Mouse (Mus musculus): Measurements from ENCODE around the gene Prepl. TPM values are rescaled to one million over a fixed set of nuclear protein-coding genes. Genes with fewer than 3 reads are reported as not detected.

Prepl gene
- polyA plus RNA-seq (2015; fragmentation: Nextera tagmentation; extraction: Ambion mirVana), result 8.2 and 10.1 TPM in 2 replicates

DNA sequence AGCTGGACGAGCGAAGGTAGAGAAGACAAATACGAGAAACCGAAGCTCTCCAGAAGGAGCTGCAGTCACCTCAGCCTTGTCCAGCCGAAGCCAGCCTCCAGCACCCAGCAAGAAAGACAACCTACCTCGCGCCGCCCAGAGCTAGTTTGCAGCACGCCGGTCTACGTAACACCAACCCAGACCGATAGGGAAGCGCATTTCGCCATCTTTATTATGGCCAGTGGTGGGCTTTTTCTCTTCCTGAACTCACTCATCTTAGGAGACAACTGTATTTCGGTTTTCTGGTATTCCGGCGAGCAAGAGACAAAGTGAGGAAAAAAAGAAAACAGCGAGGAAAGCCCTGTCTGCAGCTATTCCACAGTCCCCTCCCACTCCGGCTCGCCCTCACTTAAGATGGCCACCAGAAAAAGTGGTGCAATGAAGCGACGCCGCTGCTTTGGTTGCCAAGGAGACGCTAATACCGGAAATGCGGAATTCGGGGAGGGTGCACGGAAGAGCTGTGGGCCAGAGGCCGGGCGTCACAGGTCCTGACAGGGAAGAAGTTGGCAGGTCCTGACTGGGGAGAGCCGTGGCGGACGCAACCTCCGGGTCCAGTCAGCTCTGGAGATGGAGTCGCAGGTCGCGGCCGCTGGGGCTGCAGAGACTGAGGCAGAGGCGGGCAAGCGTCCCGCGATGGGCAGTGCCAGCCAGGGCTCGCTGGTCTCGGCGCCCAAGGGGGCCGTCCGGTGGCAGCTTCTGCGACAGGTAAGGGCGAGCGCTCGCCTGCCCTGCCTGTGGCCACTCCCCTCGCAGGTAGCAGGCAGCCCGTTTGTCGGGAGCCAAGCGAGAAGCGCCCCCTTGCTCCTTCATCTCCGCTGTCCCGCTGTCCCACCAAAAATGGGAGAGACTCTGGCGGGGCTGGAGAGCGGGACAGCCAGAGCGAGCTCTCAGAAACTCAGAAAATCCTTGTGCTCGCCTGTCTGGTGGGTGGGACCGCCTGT lies at the start of gene Prepl, which contains the start of gene Camkmt:
Gene Prepl, minus strand, starts transcription at position 122 of the 980 bp plus-strand sequence.
Gene Camkmt, plus strand, starts transcription at position 433 of the 980 bp plus-strand sequence.
- H3K4me2 ChIP-seq, result peak within 1 kb of the TSS; percentile 93
- ATAC-seq (ENCODE audit: low read depth), result peak; percentile 98
- no peaks in the 10 kb centered on the region for H3K9me3 ChIP-seq (replicated peaks)
- no peaks in the 10 kb centered on the region for H3K27me3 ChIP-seq
- H3K4me1 ChIP-seq (replicated peaks), result peaks cover 32% of the 10 kb centered on the region
- H3K36me3 ChIP-seq, result no peaks in the 10 kb centered on the region
- under 1% methylated on average over 63 of the region's 63 CpGs for WGBS (ENCODE audit: insufficient replicate concordance)
- DNase-seq, result peak; percentile 92
- H3K9ac ChIP-seq, result peak within 1 kb of the TSS; percentile 87
- H3K4me3 ChIP-seq (replicated peaks), result peak within 1 kb of the TSS; percentile 94
- H3K27ac ChIP-seq, result peak within 1 kb of the TSS; percentile 79

- H3K27ac ChIP-seq, result no peak overlapping the region
- no peaks in the 10 kb centered on the region for H3K36me3 ChIP-seq
- no peak for DNase-seq
- H3K9me3 ChIP-seq (replicated peaks), result no peaks in the 10 kb centered on the region
- no peak overlapping the region for H3K4me2 ChIP-seq
- 59% methylated on average over 1 of the region's 1 CpGs for WGBS (ENCODE audit: insufficient replicate concordance)
- no peaks in the 10 kb centered on the region for H3K4me1 ChIP-seq (replicated peaks)
- ATAC-seq (ENCODE audit: low read depth), result no peak
- H3K4me3 ChIP-seq (replicated peaks), result no peak overlapping the region
- H3K27me3 ChIP-seq, result no peaks in the 10 kb centered on the region
- no peak overlapping the region for H3K9ac ChIP-seq
Measured at GRCm38 (mm10) chr17:85138393-85138792, 48.4 kb upstream of the Prepl start.

- DNase-seq, result no peak
- 33% methylated on average over 4 of the region's 4 CpGs for WGBS (ENCODE audit: insufficient replicate concordance)
- no peaks in the 10 kb centered on the region for H3K36me3 ChIP-seq
- H3K4me2 ChIP-seq, result no peak overlapping the region
- no peaks in the 10 kb centered on the region for H3K27me3 ChIP-seq
- H3K27ac ChIP-seq, result no peak overlapping the region
- H3K4me1 ChIP-seq (replicated peaks), result no peaks in the 10 kb centered on the region
- H3K4me3 ChIP-seq (replicated peaks), result no peak overlapping the region
- no peak overlapping the region for H3K9ac ChIP-seq
- no peak for ATAC-seq (ENCODE audit: low read depth)
- H3K9me3 ChIP-seq (replicated peaks), result no peaks in the 10 kb centered on the region
Measured at GRCm38 (mm10) chr17:85116643-85117042, 26.6 kb upstream of the Prepl start.

- H3K4me1 ChIP-seq (replicated peaks), result no peaks in the 10 kb centered on the region
- no peaks in the 10 kb centered on the region for H3K27me3 ChIP-seq
- no peak overlapping the region for H3K4me3 ChIP-seq (replicated peaks)
- no peak overlapping the region for H3K9ac ChIP-seq
- DNase-seq (no peak), ATAC-seq (ENCODE audit: low read depth) (no peak)
- 73% methylated on average over 8 of the region's 8 CpGs for WGBS (ENCODE audit: insufficient replicate concordance)
- H3K36me3 ChIP-seq, result no peaks in the 10 kb centered on the region
- no peak overlapping the region for H3K4me2 ChIP-seq
- no peak overlapping the region for H3K27ac ChIP-seq
- no peaks in the 10 kb centered on the region for H3K9me3 ChIP-seq (replicated peaks)
Measured at GRCm38 (mm10) chr17:85113441-85113840, 23.4 kb upstream of the Prepl start.

GRCm38 (mm10) chr17:85110640-85111039 lies 20.6 kb upstream of the Prepl start:
- H3K27me3 ChIP-seq, result no peaks in the 10 kb centered on the region
- no peak overlapping the region for H3K9ac ChIP-seq
- no peaks in the 10 kb centered on the region for H3K9me3 ChIP-seq (replicated peaks)
- H3K4me2 ChIP-seq, result no peak overlapping the region
- H3K4me3 ChIP-seq (replicated peaks), result no peak overlapping the region
- 81% methylated on average over 1 of the region's 1 CpGs for WGBS (ENCODE audit: insufficient replicate concordance)
- DNase-seq, result no peak
- no peak for ATAC-seq (ENCODE audit: low read depth)
- H3K4me1 ChIP-seq (replicated peaks), result no peaks in the 10 kb centered on the region
- H3K36me3 ChIP-seq, result no peaks in the 10 kb centered on the region
- no peak overlapping the region for H3K27ac ChIP-seq

DNA sequence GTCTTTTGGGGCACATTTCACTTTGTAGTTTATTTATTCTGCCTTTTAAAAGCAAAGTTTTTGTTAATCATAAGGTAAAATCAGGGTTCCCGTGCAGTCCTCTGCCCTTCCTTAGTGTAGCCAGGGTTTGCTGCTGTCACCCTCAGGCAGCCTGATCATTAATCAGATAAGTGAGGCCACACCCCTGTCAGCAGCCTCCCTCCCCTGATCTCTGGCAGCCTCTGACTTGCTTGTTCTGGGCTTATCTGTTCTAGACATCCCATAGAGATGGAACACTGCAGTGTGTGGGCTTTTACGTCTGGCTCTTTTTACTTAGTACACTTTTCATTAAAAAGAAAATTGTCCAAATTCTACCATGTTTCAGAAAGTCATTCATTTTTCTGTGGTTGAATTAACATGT lies 13.3 kb upstream of the Prepl start:
- H3K27ac ChIP-seq, result no peak overlapping the region
- H3K4me3 ChIP-seq (replicated peaks), result no peak overlapping the region
- WGBS (ENCODE audit: insufficient replicate concordance), result 6% methylated on average over 2 of the region's 2 CpGs
- H3K9me3 ChIP-seq (replicated peaks), result peaks cover 7% of the 10 kb centered on the region
- DNase-seq (peak; percentile 53), ATAC-seq (ENCODE audit: low read depth) (peak; percentile 92)
- H3K4me1 ChIP-seq (replicated peaks), result peaks cover 16% of the 10 kb centered on the region
- H3K4me2 ChIP-seq, result peak overlapping the region; percentile 32; the same call in 1 of the 2 replicates
- H3K36me3 ChIP-seq, result peaks cover 10% of the 10 kb centered on the region
- H3K27me3 ChIP-seq, result no peaks in the 10 kb centered on the region
- H3K9ac ChIP-seq, result no peak overlapping the region

- no peak for ATAC-seq (ENCODE audit: low read depth)
- WGBS (ENCODE audit: insufficient replicate concordance), result 81% methylated on average over 7 of the region's 7 CpGs
Measured at GRCm38 (mm10) chr17:85101751-85102150, 11.7 kb upstream of the Prepl start.

DNA sequence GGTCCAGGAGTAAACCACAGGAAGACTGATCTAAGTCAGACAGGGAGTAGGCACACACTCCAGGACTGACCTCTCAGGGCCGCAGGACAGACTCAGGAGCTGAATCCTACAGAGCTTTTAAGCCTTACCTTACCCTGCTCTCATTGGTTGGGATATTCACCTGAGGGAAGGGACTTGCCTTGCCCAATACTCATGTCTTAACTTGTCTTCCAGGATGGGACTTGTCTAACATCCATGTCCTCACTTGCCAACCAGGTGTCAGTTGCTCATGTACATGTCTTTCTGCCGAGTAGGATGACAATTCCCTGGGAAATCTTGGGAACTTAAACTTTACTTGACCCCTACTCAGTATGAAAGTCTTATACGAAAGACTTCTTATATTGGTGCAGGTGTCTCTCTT lies 10.2 kb upstream of the Prepl start:
- Histone ChIP-seq H3K4me3 (replicated peaks) (no peak overlapping the region), H3K36me3 (peaks cover 22% of the 10 kb centered on the region), H3K4me2 (no peak overlapping the region), H3K9ac (no peak overlapping the region), H3K9me3 (replicated peaks) (peaks cover 7% of the 10 kb centered on the region), H3K27ac (no peak overlapping the region), H3K4me1 (replicated peaks) (peaks cover 16% of the 10 kb centered on the region), H3K27me3 (no peaks in the 10 kb centered on the region)
- WGBS (ENCODE audit: insufficient replicate concordance), result 84% methylated on average over 3 of the region's 3 CpGs
- ATAC-seq (ENCODE audit: low read depth), result no peak
- DNase-seq, result no peak

More at GRCm38 (mm10) chr17:85101751-85102150, 11.7 kb upstream of the Prepl start:
- Histone ChIP-seq H3K27me3 (no peaks in the 10 kb centered on the region), H3K36me3 (peaks cover 22% of the 10 kb centered on the region), H3K4me3 (replicated peaks) (no peak overlapping the region), H3K27ac (no peak overlapping the region), H3K4me2 (no peak overlapping the region), H3K9me3 (replicated peaks) (peaks cover 7% of the 10 kb centered on the region), H3K9ac (no peak overlapping the region), H3K4me1 (replicated peaks) (peaks cover 16% of the 10 kb centered on the region)
- DNase-seq, result no peak

- Histone ChIP-seq H3K4me3 (replicated peaks) (no peak overlapping the region), H3K36me3 (peaks cover 22% of the 10 kb centered on the region), H3K4me1 (replicated peaks) (peaks cover 13% of the 10 kb centered on the region), H3K9me3 (replicated peaks) (peaks cover 7% of the 10 kb centered on the region), H3K4me2 (no peak overlapping the region), H3K27ac (peak overlapping the region; percentile 34), H3K9ac (no peak overlapping the region), H3K27me3 (no peaks in the 10 kb centered on the region)
- peak; percentile 50 for DNase-seq
- peak; percentile 77 for ATAC-seq (ENCODE audit: low read depth)
- 74% methylated on average over 7 of the region's 7 CpGs for WGBS (ENCODE audit: insufficient replicate concordance)
Measured at GRCm38 (mm10) chr17:85098677-85099323, 8.8 kb upstream of the Prepl start.

GRCm38 (mm10) chr17:85096396-85096795 lies 6.4 kb upstream of the Prepl start:
- WGBS (ENCODE audit: insufficient replicate concordance), result 78% methylated on average over 3 of the region's 3 CpGs
- no peak overlapping the region for H3K4me3 ChIP-seq (replicated peaks)
- DNase-seq (no peak), ATAC-seq (ENCODE audit: low read depth) (no peak)
- H3K36me3 ChIP-seq, result peaks cover 22% of the 10 kb centered on the region
- H3K4me1 ChIP-seq (replicated peaks), result peaks cover 19% of the 10 kb centered on the region
- H3K9me3 ChIP-seq (replicated peaks), result peaks cover 7% of the 10 kb centered on the region
- no peak overlapping the region for H3K9ac ChIP-seq
- H3K27me3 ChIP-seq, result no peaks in the 10 kb centered on the region
- H3K4me2 ChIP-seq, result no peak overlapping the region
- no peak overlapping the region for H3K27ac ChIP-seq

DNA sequence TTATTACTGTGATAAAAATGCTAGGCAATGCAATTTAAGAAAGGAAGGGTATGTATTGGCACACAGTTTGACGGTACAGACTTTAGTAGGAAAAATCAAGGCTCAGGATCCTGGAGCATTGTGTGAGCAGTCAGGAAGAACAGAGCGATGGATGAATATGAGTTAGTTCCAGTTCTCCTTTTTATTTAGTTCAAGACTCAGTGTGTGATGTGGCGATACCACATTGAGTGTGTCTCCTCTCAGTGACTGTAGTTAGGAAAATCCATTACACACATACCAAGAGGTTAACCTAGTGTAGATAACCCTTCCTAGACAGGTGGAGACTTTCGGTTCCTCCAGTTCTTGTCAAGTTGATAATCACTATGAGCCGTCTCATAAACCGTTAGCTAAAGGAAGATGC lies 1.7 kb upstream of the Prepl start:
- H3K9ac ChIP-seq, result 0 out of 2 replicates have a peak overlapping the region, but pooled peaks have one; percentile 87
- peak overlapping the region; percentile 93 for H3K4me2 ChIP-seq
- H3K36me3 ChIP-seq, result no peaks in the 10 kb centered on the region
- H3K4me3 ChIP-seq (replicated peaks), result peak overlapping the region; percentile 94; the same call in 1 of the 2 replicates
- DNase-seq, result no peak
- ATAC-seq (ENCODE audit: low read depth), result no peak
- H3K27ac ChIP-seq, result no peak overlapping the region
- 83% methylated on average over 6 of the region's 6 CpGs for WGBS (ENCODE audit: insufficient replicate concordance)
- no peaks in the 10 kb centered on the region for H3K9me3 ChIP-seq (replicated peaks)
- no peaks in the 10 kb centered on the region for H3K27me3 ChIP-seq
- H3K4me1 ChIP-seq (replicated peaks), result peaks cover 32% of the 10 kb centered on the region
